In the genomic region with DNA sequence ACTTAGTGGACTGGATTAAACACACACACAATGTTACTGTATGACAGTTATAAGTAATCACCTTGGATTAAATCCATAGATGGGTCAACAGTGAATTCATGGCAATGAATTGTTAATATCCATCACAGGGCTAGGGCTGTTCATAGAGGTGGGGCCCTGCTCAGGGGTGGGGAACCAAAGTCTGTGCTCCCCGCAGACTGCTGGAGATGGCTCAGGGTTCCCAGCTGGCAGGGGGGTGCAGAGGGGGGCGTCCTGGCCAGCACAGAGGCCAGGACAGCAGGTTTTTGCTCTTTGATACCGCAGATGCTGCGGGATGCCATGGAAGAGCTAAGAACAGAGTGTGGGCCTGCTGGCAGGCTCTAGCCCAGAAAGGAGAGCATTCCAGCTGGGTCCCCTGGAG, we compare ENCODE assay signal across 20 mouse cellular contexts.
DNase-seq lines count a peak whose midpoint lies in the region; ATAC-seq and TF ChIP-seq lines count a peak whose summit lies in the region.
"Had no signal": no experiment of that assay in that cellular context is flagged by ENCODE, and none has a peak within 500 bp of the region (broad histone marks: within the 10 kb centered on the region; RNA-seq: fewer than 3 reads in every experiment).

No protein-coding gene starts in this region.

- no peak overlapping the region for H3K4me3 ChIP-seq in hindbrain, embryonic 11.5 days (ENCODE audit: low read depth, low read length)
- no peak overlapping the region for H3K4me3 ChIP-seq in hindbrain, embryonic 12.5 days
- H3K4me3 ChIP-seq in hindbrain, embryonic 16.5 days (ENCODE audit: low read length): no peak overlapping the region
- H3K4me3 ChIP-seq in hindbrain, postnatal 0 days (ENCODE audit: low read length): no peak overlapping the region
- H3K4me3 ChIP-seq: embryonic facial prominence, embryonic 13.5 days; embryonic facial prominence, embryonic 15.5 days; erythroblast, embryonic 14.5 days; forebrain, embryonic 10.5 days; forebrain, embryonic 12.5 days had no signal

- H3K4me2 ChIP-seq in hindbrain, embryonic 11.5 days (replicated peaks; ENCODE audit: low read depth, low read length): no peak overlapping the region
- H3K4me2 ChIP-seq in hindbrain, embryonic 12.5 days (replicated peaks): no peak overlapping the region
- no peak overlapping the region for H3K4me2 ChIP-seq in hindbrain, embryonic 16.5 days (ENCODE audit: low read length)
- no peak overlapping the region for H3K4me2 ChIP-seq in hindbrain, postnatal 0 days (ENCODE audit: low read depth, low read length)
- H3K4me2 ChIP-seq: embryonic facial prominence, embryonic 13.5 days; embryonic facial prominence, embryonic 15.5 days; forebrain, embryonic 12.5 days had no signal

- H3K9me3 ChIP-seq in hindbrain, embryonic 11.5 days (ENCODE audit: control insufficient read depth, low read length): no peaks in the 10 kb centered on the region
- H3K9me3 ChIP-seq in hindbrain, embryonic 12.5 days (replicated peaks): no peaks in the 10 kb centered on the region
- H3K9me3 ChIP-seq in hindbrain, embryonic 16.5 days (ENCODE audit: control insufficient read depth, low read length): no peaks in the 10 kb centered on the region
- no peaks in the 10 kb centered on the region for H3K9me3 ChIP-seq in hindbrain, postnatal 0 days (ENCODE audit: low read length)
- H3K9me3 ChIP-seq: embryonic facial prominence, embryonic 13.5 days; embryonic facial prominence, embryonic 15.5 days; forebrain, embryonic 10.5 days; forebrain, embryonic 12.5 days had no signal

- H3K36me3 ChIP-seq in hindbrain, embryonic 11.5 days (ENCODE audit: control insufficient read depth, insufficient read depth, low read length): no peaks in the 10 kb centered on the region
- H3K36me3 ChIP-seq in hindbrain, embryonic 12.5 days: no peaks in the 10 kb centered on the region
- H3K36me3 ChIP-seq in hindbrain, embryonic 16.5 days (ENCODE audit: control insufficient read depth, insufficient read depth, low read length): no peaks in the 10 kb centered on the region
- no peaks in the 10 kb centered on the region for H3K36me3 ChIP-seq in hindbrain, postnatal 0 days (ENCODE audit: insufficient read depth, low read length)
- H3K36me3 ChIP-seq: embryonic facial prominence, embryonic 13.5 days; embryonic facial prominence, embryonic 15.5 days; forebrain, embryonic 10.5 days; forebrain, embryonic 12.5 days had no signal

- H3K9ac ChIP-seq in hindbrain, embryonic 11.5 days (ENCODE audit: low read depth, low read length): no peak overlapping the region
- no peak overlapping the region for H3K9ac ChIP-seq in hindbrain, embryonic 12.5 days
- H3K9ac ChIP-seq in hindbrain, embryonic 16.5 days (ENCODE audit: low read depth, low read length): no peak overlapping the region
- H3K9ac ChIP-seq in hindbrain, postnatal 0 days (replicated peaks; ENCODE audit: low read length): no peak overlapping the region
- H3K9ac ChIP-seq: embryonic facial prominence, embryonic 13.5 days; embryonic facial prominence, embryonic 15.5 days; forebrain, embryonic 12.5 days had no signal

- no peak for TF ChIP-seq CTCF in hindbrain, postnatal 0 days (IDR thresholded peaks at IDR 0.05; ENCODE audit: low read depth)

- no peak overlapping the region for H3K27ac ChIP-seq in hindbrain, embryonic 11.5 days (ENCODE audit: low read depth, low read length)
- H3K27ac ChIP-seq in hindbrain, embryonic 12.5 days: no peak overlapping the region
- no peak overlapping the region for H3K27ac ChIP-seq in hindbrain, embryonic 16.5 days (ENCODE audit: low read depth, low read length)
- no peak overlapping the region for H3K27ac ChIP-seq in hindbrain, postnatal 0 days
- H3K27ac ChIP-seq: embryonic facial prominence, embryonic 13.5 days; embryonic facial prominence, embryonic 15.5 days; forebrain, embryonic 10.5 days; forebrain, embryonic 12.5 days had no signal

- no peaks in the 10 kb centered on the region for H3K4me1 ChIP-seq in hindbrain, embryonic 11.5 days (replicated peaks; ENCODE audit: control insufficient read depth, insufficient read depth, low read length)
- no peaks in the 10 kb centered on the region for H3K4me1 ChIP-seq in hindbrain, embryonic 12.5 days
- no peaks in the 10 kb centered on the region for H3K4me1 ChIP-seq in hindbrain, embryonic 16.5 days (ENCODE audit: control insufficient read depth, insufficient read depth, low read depth, low read length)
- H3K4me1 ChIP-seq in hindbrain, postnatal 0 days (ENCODE audit: insufficient read depth, low read length): no peaks in the 10 kb centered on the region
- H3K4me1 ChIP-seq: embryonic facial prominence, embryonic 13.5 days; embryonic facial prominence, embryonic 15.5 days; forebrain, embryonic 10.5 days; forebrain, embryonic 12.5 days had no signal

- ATAC-seq in hindbrain, embryonic 11.5 days (ENCODE audit: low FRiP score): peak; percentile 30; the same call in 1 of the 2 replicates
- ATAC-seq in hindbrain, embryonic 12.5 days (ENCODE audit: low FRiP score): no peak
- peak; percentile 61 for ATAC-seq in hindbrain, embryonic 16.5 days
- no peak for ATAC-seq in hindbrain, postnatal 0 days
- ATAC-seq: forebrain, embryonic 14.5 days; forebrain, embryonic 16.5 days had no signal

- DNase-seq in hindbrain, embryonic 11.5 days (ENCODE audit: low spot score): no peak
- DNase-seq in hindbrain, postnatal 0 days (ENCODE audit: low spot score): no peak
- DNase-seq: adrenal gland, adult 2 months; adrenal gland, postnatal 10 days; adrenal gland, postnatal 25 days; cerebellum, adult 11 months; cerebellum, adult 18-20 months; cerebellum, adult 8-10 months; cerebellum, adult 9-11 months; cerebellum, postnatal 25 days; embryo, embryonic 11 days had no signal

- 82% methylated on average over 4 of the region's 4 CpGs for WGBS in hindbrain, embryonic 11.5 days
- 85% methylated on average over 4 of the region's 4 CpGs for WGBS in hindbrain, embryonic 12.5 days
- WGBS in hindbrain, embryonic 16.5 days: 71% methylated on average over 4 of the region's 4 CpGs
- 71% methylated on average over 4 of the region's 4 CpGs for WGBS in hindbrain, postnatal 0 days

- no peaks in the 10 kb centered on the region for H3K27me3 ChIP-seq in hindbrain, embryonic 11.5 days (ENCODE audit: control insufficient read depth, insufficient read depth, low read length)
- no peaks in the 10 kb centered on the region for H3K27me3 ChIP-seq in hindbrain, embryonic 12.5 days
- H3K27me3 ChIP-seq in hindbrain, embryonic 16.5 days (replicated peaks; ENCODE audit: control insufficient read depth, insufficient read depth, low read length): no peaks in the 10 kb centered on the region
- H3K27me3 ChIP-seq in hindbrain, postnatal 0 days (ENCODE audit: insufficient read depth, low read length): no peaks in the 10 kb centered on the region
- H3K27me3 ChIP-seq: embryonic facial prominence, embryonic 13.5 days; embryonic facial prominence, embryonic 15.5 days; forebrain, embryonic 12.5 days had no signal

Comparison
In these comparisons a context has a peak if more than half of its experiments do, and no peak if none do; other contexts are left out.
1. ATAC-seq: peak in hindbrain, embryonic 11.5 days (single experiment) and hindbrain, embryonic 16.5 days (single experiment); none in hindbrain, embryonic 12.5 days (single experiment) and hindbrain, postnatal 0 days (single experiment).